In the genomic region with DNA sequence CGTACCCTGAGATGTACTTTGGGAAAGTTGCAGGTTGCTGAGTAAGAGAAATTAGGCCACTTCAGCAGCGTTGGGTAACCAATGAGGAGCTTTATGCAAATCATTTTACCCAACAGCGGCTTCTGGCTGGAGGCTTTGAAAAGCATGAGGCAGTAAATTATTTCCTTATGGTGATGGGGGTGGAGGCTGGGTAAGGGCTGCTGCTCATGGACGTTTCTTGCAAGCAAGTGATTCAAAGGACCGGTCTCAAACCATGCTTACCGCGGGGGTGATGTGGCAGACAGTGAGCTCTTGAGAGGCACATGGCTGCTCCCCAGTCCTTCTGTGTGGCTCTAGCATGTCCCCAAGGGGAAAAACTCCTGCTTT, we compare ENCODE assay signal across 8 mouse cellular contexts. TPM values are rescaled to one million over a fixed set of nuclear protein-coding genes. Genes with fewer than 3 reads are reported as not detected.
DNase-seq lines count a peak whose midpoint lies in the region; ATAC-seq and TF ChIP-seq lines count a peak whose summit lies in the region.

No protein-coding gene starts in this region.

- no peaks in the 10 kb centered on the region for H3K27me3 ChIP-seq in embryonic facial prominence, embryonic 14.5 days (replicated peaks; ENCODE audit: control insufficient read depth, insufficient read depth, low read length)
- no peaks in the 10 kb centered on the region for H3K27me3 ChIP-seq in heart, postnatal 0 days (ENCODE audit: control insufficient read depth, insufficient read depth, low read length)

- H3K36me3 ChIP-seq in embryonic facial prominence, embryonic 14.5 days (ENCODE audit: control insufficient read depth, insufficient read depth, low read length): no peaks in the 10 kb centered on the region
- no peaks in the 10 kb centered on the region for H3K36me3 ChIP-seq in heart, postnatal 0 days (replicated peaks; ENCODE audit: control insufficient read depth, insufficient read depth, low read length)

- H3K4me2 ChIP-seq in embryonic facial prominence, embryonic 14.5 days (ENCODE audit: low read depth, low read length): peak overlapping the region; percentile 40
- peak overlapping the region; percentile 29; the same call in 1 of the 2 replicates for H3K4me2 ChIP-seq in heart, postnatal 0 days (ENCODE audit: low read depth, low read length)

- peak; percentile 34 to 60 for DNase-seq in urinary bladder, postnatal 4 days (ENCODE audit: low spot score in 2 of 2)
- DNase-seq in urinary bladder, adult 2 months (ENCODE audit: low spot score): no peak
- peak; percentile 96 for DNase-seq in embryonic facial prominence, embryonic 14.5 days (ENCODE audit: low spot score)
- peak; percentile 67 for DNase-seq in heart, postnatal 0 days (ENCODE audit: low spot score)
- DNase-seq in kidney, postnatal 14 days: peak; percentile 84
- peak; percentile 66 for DNase-seq in lung, postnatal 14 days
- peak; percentile 44 for DNase-seq in ovary, postnatal 14 days (ENCODE audit: low spot score)
- peak; percentile 86 for DNase-seq in yolk sac, embryonic 10.5 days (ENCODE audit: low spot score)

- peak; percentile 93 for ATAC-seq in embryonic facial prominence, embryonic 14.5 days (ENCODE audit: low read depth)
- ATAC-seq in heart, postnatal 0 days (ENCODE audit: insufficient read depth, low read depth): peak; percentile 69

- H3K9ac ChIP-seq in embryonic facial prominence, embryonic 14.5 days (ENCODE audit: low read depth, low read length): no peak overlapping the region
- no peak overlapping the region for H3K9ac ChIP-seq in heart, postnatal 0 days (replicated peaks; ENCODE audit: low read depth, low read length)

- peak overlapping the region; percentile 90 for H3K27ac ChIP-seq in embryonic facial prominence, embryonic 14.5 days (replicated peaks; ENCODE audit: low read depth, low read length)
- H3K27ac ChIP-seq in heart, postnatal 0 days (ENCODE audit: low read depth): no peak overlapping the region

- no peak for TF ChIP-seq EP300 in heart, postnatal 0 days (IDR thresholded peaks at IDR 0.05; ENCODE audit: low read depth)

- WGBS in embryonic facial prominence, embryonic 14.5 days: 1% methylated on average over 7 of the region's 7 CpGs
- 10% methylated on average over 7 of the region's 7 CpGs for WGBS in heart, postnatal 0 days

- peaks cover 47% of the 10 kb centered on the region for H3K4me1 ChIP-seq in embryonic facial prominence, embryonic 14.5 days (ENCODE audit: control insufficient read depth, insufficient read depth, low read length)
- H3K4me1 ChIP-seq in heart, postnatal 0 days (ENCODE audit: control insufficient read depth, insufficient read depth): peaks cover 5% of the 10 kb centered on the region

- H3K9me3 ChIP-seq in embryonic facial prominence, embryonic 14.5 days (ENCODE audit: control insufficient read depth, low read length): no peaks in the 10 kb centered on the region
- no peaks in the 10 kb centered on the region for H3K9me3 ChIP-seq in heart, postnatal 0 days (replicated peaks; ENCODE audit: control insufficient read depth, low read length)

- H3K4me3 ChIP-seq in embryonic facial prominence, embryonic 14.5 days (ENCODE audit: low read depth, low read length): no peak overlapping the region
- H3K4me3 ChIP-seq in heart, postnatal 0 days (ENCODE audit: low read depth, low read length): no peak overlapping the region

- TF ChIP-seq CTCF in heart, postnatal 0 days (IDR thresholded peaks at IDR 0.05; ENCODE audit: low read depth): no peak

RNA-seq across cellular contexts. Expression of a gene that starts 26.0 kb away (rescaled TPM):
- 41.7 and 44.6 TPM in 2 replicates for polyA plus RNA-seq in urinary bladder, adult 2 months (2012; rRNA removed)
- polyA plus RNA-seq in embryonic facial prominence, embryonic 14.5 days (2014; fragmentation: Nextera tagmentation; extraction: Ambion mirVana): 19.8 and 20.0 TPM in 2 replicates
- 28.2 TPM in 2 replicates for total RNA-seq in heart, postnatal 0 days (2014; rRNA removed; ENCODE audit: low replicate concordance)
- polyA plus RNA-seq in heart, postnatal 0 days (2015; fragmentation: Nextera tagmentation; extraction: Ambion mirVana): 9.7 and 9.8 TPM in 2 replicates
